Mouse (Mus musculus): ENCODE data around the gene Adcy1. TPM values are rescaled to one million over a fixed set of nuclear protein-coding genes. Genes with fewer than 3 reads are reported as not detected.

The Adcy1 gene
- polyA plus RNA-seq, 1 experiment from 2014 or later = 24.2 TPM

- H3K4me3 ChIP-seq (ENCODE audit: low read depth, low read length) = no peak overlapping the region
- 0 out of 2 replicates have a peak, but pooled peaks cover 5% of the 10 kb centered on the region for H3K36me3 ChIP-seq (ENCODE audit: control insufficient read depth, insufficient read depth, low read length)
- H3K27me3 ChIP-seq (ENCODE audit: control insufficient read depth, insufficient read depth, low read length) = no peaks in the 10 kb centered on the region
- H3K9me3 ChIP-seq (ENCODE audit: control insufficient read depth, low read length) = no peaks in the 10 kb centered on the region
- no peak overlapping the region for H3K4me2 ChIP-seq (ENCODE audit: low read depth, low read length)
- 74% methylated on average over 7 of the region's 7 CpGs for WGBS
- ATAC-seq (ENCODE audit: low read depth) = no peak
- no peaks in the 10 kb centered on the region for H3K4me1 ChIP-seq (ENCODE audit: control insufficient read depth, insufficient read depth, low read length)
- no peak overlapping the region for H3K9ac ChIP-seq (replicated peaks; ENCODE audit: low read depth, low read length)
- no peak overlapping the region for H3K27ac ChIP-seq (ENCODE audit: low read depth, low read length)
Measured at GRCm38 (mm10) chr11:7149471-7149870, 86.2 kb downstream of the Adcy1 start.

- Histone ChIP-seq H3K4me2 (ENCODE audit: low read depth, low read length) (no peak overlapping the region), H3K9me3 (ENCODE audit: control insufficient read depth, low read length) (no peaks in the 10 kb centered on the region), H3K4me1 (ENCODE audit: control insufficient read depth, insufficient read depth, low read length) (no peaks in the 10 kb centered on the region), H3K27me3 (ENCODE audit: control insufficient read depth, insufficient read depth, low read length) (no peaks in the 10 kb centered on the region), H3K36me3 (ENCODE audit: control insufficient read depth, insufficient read depth, low read length) (0 out of 2 replicates have a peak, but pooled peaks cover 5% of the 10 kb centered on the region), H3K4me3 (ENCODE audit: low read depth, low read length) (no peak overlapping the region), H3K27ac (ENCODE audit: low read depth, low read length) (no peak overlapping the region), H3K9ac (replicated peaks; ENCODE audit: low read depth, low read length) (no peak overlapping the region)
- 0 out of 2 replicates have a peak, but pooled peaks have one; percentile 34 for ATAC-seq (ENCODE audit: low read depth)
- 88% methylated on average over 8 of the region's 8 CpGs for WGBS
Measured at GRCm38 (mm10) chr11:7150511-7150910, 87.2 kb downstream of the Adcy1 start.

DNA sequence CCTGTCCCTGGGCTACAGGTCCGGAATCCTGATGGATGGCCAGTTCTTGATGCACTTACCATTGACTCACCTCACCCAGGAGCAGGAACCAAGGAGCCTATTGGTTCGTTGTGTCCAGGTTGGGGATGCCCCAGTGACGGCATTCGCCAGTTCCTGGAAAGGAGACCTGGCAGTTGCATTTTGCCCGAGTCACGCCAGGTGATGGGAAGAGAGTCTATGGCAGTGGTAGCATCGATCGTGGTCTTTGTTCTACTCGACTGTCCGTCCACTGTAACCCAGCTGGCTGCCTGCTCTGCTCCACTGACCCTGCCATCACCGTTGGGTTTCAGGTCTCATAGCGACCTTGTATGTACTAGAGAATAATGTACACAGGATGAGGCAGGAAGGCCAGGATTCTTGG lies 89.1 kb downstream of the Adcy1 start:
- H3K4me1 ChIP-seq (ENCODE audit: control insufficient read depth, insufficient read depth, low read length) = no peaks in the 10 kb centered on the region
- H3K36me3 ChIP-seq (ENCODE audit: control insufficient read depth, insufficient read depth, low read length) = 0 out of 2 replicates have a peak, but pooled peaks cover 5% of the 10 kb centered on the region
- H3K9ac ChIP-seq (replicated peaks; ENCODE audit: low read depth, low read length) = no peak overlapping the region
- WGBS = 94% methylated on average over 12 of the region's 12 CpGs
- no peaks in the 10 kb centered on the region for H3K9me3 ChIP-seq (ENCODE audit: control insufficient read depth, low read length)
- no peak for ATAC-seq (ENCODE audit: low read depth)
- no peak overlapping the region for H3K4me3 ChIP-seq (ENCODE audit: low read depth, low read length)
- no peaks in the 10 kb centered on the region for H3K27me3 ChIP-seq (ENCODE audit: control insufficient read depth, insufficient read depth, low read length)
- no peak overlapping the region for H3K27ac ChIP-seq (ENCODE audit: low read depth, low read length)
- no peak overlapping the region for H3K4me2 ChIP-seq (ENCODE audit: low read depth, low read length)

DNA sequence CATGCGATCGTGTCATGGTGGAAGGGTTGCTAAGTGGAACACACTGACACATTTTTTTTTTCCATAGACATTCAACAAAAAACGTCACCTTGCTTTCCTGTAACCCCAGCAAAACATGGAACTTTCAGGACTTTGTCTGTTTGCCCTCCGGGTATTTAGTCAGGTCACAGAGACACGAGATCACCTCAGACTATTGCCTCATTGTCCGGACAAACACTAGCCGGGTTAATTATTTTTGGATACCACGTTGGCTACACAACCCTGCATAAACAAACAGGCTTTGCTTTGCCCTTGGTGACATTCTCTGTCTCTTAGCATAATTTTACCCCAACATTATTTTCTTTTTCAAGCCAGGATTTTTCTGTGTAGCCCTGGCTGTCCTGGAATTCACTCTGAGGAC lies 89.8 kb downstream of the Adcy1 start:
- WGBS = 78% methylated on average over 8 of the region's 8 CpGs

DNA sequence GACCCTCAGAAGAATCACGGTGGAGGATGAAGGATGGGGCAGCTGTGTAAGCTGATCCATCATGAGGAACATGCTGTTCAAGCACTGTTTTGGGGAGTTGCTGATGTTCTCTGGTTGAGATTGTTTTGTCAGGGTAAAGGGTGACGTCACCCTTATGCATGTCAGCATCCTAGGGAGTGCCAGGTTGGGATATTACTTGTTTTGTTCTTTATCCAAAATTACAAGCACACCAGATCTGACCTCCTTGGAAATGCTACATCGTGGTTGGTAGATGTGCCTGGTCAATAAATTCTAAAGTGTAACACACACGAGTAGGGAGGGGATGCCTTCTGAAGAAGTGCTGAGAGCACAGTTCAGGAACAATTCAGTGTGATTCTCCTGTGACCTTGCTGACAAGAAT lies 93.1 kb downstream of the Adcy1 start:
- Histone ChIP-seq H3K4me2 (ENCODE audit: low read depth, low read length) (no peak overlapping the region), H3K27ac (ENCODE audit: low read depth, low read length) (no peak overlapping the region), H3K36me3 (ENCODE audit: control insufficient read depth, insufficient read depth, low read length) (0 out of 2 replicates have a peak, but pooled peaks cover 5% of the 10 kb centered on the region), H3K27me3 (ENCODE audit: control insufficient read depth, insufficient read depth, low read length) (no peaks in the 10 kb centered on the region), H3K9me3 (ENCODE audit: control insufficient read depth, low read length) (no peaks in the 10 kb centered on the region), H3K4me1 (ENCODE audit: control insufficient read depth, insufficient read depth, low read length) (peaks cover 3% of the 10 kb centered on the region; the same call in 1 of the 2 replicates), H3K4me3 (ENCODE audit: low read depth, low read length) (no peak overlapping the region), H3K9ac (replicated peaks; ENCODE audit: low read depth, low read length) (no peak overlapping the region)
- no peak for ATAC-seq (ENCODE audit: low read depth)
- 69% methylated on average over 4 of the region's 4 CpGs for WGBS

More for the DNA sequence above, 89.8 kb downstream of the Adcy1 start:
- no peaks in the 10 kb centered on the region for H3K27me3 ChIP-seq (ENCODE audit: control insufficient read depth, insufficient read depth, low read length)
- H3K27ac ChIP-seq (ENCODE audit: low read depth, low read length) = no peak overlapping the region
- no peak for ATAC-seq (ENCODE audit: low read depth)
- H3K4me1 ChIP-seq (ENCODE audit: control insufficient read depth, insufficient read depth, low read length) = no peaks in the 10 kb centered on the region
- H3K36me3 ChIP-seq (ENCODE audit: control insufficient read depth, insufficient read depth, low read length) = 0 out of 2 replicates have a peak, but pooled peaks cover 5% of the 10 kb centered on the region
- H3K4me3 ChIP-seq (ENCODE audit: low read depth, low read length) = no peak overlapping the region
- H3K9me3 ChIP-seq (ENCODE audit: control insufficient read depth, low read length) = no peaks in the 10 kb centered on the region
- no peak overlapping the region for H3K4me2 ChIP-seq (ENCODE audit: low read depth, low read length)
- H3K9ac ChIP-seq (replicated peaks; ENCODE audit: low read depth, low read length) = no peak overlapping the region

GRCm38 (mm10) chr11:7158196-7158595 lies 94.9 kb downstream of the Adcy1 start:
- WGBS = 94% methylated on average over 6 of the region's 6 CpGs
- no peak for ATAC-seq (ENCODE audit: low read depth)

DNA sequence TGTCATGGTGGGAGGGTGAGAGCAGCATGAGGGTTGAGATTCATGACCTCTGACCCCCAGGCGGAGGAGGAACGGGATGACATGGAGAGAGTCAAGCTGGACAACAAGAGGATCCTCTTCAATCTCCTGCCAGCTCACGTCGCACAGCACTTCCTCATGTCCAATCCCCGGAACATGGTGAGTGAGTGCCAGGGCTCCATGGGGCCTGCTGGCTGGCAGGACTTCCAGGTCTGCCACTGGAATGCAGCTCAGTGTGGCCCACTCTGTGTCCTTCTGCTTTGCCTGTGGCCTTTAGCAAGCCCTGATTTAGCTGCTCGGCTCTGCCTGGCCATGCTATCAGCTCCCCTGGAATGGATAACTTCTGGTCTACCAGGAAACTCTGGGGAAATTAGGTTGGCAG lies 96.9 kb downstream of the Adcy1 start:
- Histone ChIP-seq H3K4me2 (ENCODE audit: low read depth, low read length) (no peak overlapping the region), H3K9me3 (ENCODE audit: control insufficient read depth, low read length) (no peaks in the 10 kb centered on the region), H3K4me3 (ENCODE audit: low read depth, low read length) (no peak overlapping the region), H3K27ac (ENCODE audit: low read depth, low read length) (peak overlapping the region; percentile 34), H3K4me1 (ENCODE audit: control insufficient read depth, insufficient read depth, low read length) (peaks cover 3% of the 10 kb centered on the region; the same call in 1 of the 2 replicates), H3K27me3 (ENCODE audit: control insufficient read depth, insufficient read depth, low read length) (no peaks in the 10 kb centered on the region), H3K9ac (replicated peaks; ENCODE audit: low read depth, low read length) (no peak overlapping the region), H3K36me3 (ENCODE audit: control insufficient read depth, insufficient read depth, low read length) (no peaks in the 10 kb centered on the region)
- WGBS = 79% methylated on average over 6 of the region's 6 CpGs
- no peak for ATAC-seq (ENCODE audit: low read depth)

More at GRCm38 (mm10) chr11:7158196-7158595, 94.9 kb downstream of the Adcy1 start:
- Histone ChIP-seq H3K27ac (ENCODE audit: low read depth, low read length) (no peak overlapping the region), H3K36me3 (ENCODE audit: control insufficient read depth, insufficient read depth, low read length) (no peaks in the 10 kb centered on the region), H3K9me3 (ENCODE audit: control insufficient read depth, low read length) (no peaks in the 10 kb centered on the region), H3K4me2 (ENCODE audit: low read depth, low read length) (no peak overlapping the region), H3K27me3 (ENCODE audit: control insufficient read depth, insufficient read depth, low read length) (no peaks in the 10 kb centered on the region), H3K4me3 (ENCODE audit: low read depth, low read length) (no peak overlapping the region), H3K4me1 (ENCODE audit: control insufficient read depth, insufficient read depth, low read length) (peaks cover 3% of the 10 kb centered on the region; the same call in 1 of the 2 replicates), H3K9ac (replicated peaks; ENCODE audit: low read depth, low read length) (no peak overlapping the region)

DNA sequence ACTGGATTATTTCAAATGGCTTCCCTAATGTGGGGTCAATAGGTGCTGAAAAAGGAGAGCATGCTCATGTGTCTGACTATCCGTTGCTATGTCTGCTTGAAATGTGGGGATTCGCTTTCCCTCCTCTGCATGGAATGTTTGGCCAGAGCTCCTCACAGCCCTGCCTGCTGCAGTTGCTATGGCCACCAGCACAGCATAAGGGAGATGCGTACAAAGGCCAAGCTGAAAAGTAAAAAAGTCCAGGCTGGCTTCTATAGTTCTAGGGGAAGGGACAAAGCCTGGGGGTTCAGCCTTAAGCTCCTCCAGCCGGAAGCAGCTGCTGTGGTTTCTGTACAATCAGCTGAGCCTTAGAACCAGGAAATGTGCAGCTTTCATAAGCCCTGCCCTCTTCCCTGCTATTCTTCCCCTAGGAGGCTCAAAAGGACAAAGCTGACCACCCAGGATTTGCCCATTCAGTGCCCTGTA lies 97.4 kb downstream of the Adcy1 start:
- peak; percentile 50; the same call in 1 of the 2 replicates for ATAC-seq (ENCODE audit: low read depth)
- no peak overlapping the region for H3K4me2 ChIP-seq (ENCODE audit: low read depth, low read length)
- WGBS = 30% methylated on average over 4 of the region's 4 CpGs

DNA sequence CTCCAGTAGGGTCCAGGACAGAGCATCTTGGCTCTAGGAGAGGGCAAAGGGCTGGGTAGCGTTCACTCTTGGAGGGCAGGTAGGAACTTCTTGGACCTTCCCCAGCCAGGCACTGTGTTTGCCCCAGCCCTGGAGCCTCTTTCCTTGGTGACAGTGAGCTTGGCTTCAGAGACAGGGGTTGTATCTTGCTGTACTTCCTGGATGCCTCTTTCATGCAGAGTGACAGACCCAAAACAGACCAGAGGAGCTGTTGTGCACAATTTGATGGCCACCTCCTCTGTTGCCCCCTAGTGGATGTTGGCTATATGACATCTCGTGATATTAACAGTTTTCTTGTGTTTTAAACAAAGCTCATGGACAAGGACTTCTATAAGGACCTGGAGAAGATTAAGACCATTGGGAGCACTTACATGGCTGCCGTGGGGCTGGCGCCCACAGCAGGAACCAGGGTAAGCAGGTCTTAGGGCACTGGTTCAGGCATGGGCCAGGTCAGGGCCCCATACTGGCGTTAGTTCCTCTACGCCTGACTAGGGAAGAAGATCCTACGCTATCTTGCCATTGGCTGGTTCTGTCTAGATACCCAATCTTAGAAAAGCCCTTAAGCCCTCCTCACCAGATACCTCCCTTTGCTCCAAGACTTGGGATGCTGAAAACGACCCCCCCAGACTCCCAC lies 98.3 kb downstream of the Adcy1 start:
- no peak overlapping the region for H3K4me3 ChIP-seq (ENCODE audit: low read depth, low read length)
- no peaks in the 10 kb centered on the region; the same call in 1 of the 2 replicates for H3K36me3 ChIP-seq (ENCODE audit: control insufficient read depth, insufficient read depth, low read length)
- H3K27ac ChIP-seq (ENCODE audit: low read depth, low read length) = no peak overlapping the region; the same call in 1 of the 2 replicates
- no peak overlapping the region for H3K9ac ChIP-seq (replicated peaks; ENCODE audit: low read depth, low read length)
- no peaks in the 10 kb centered on the region for H3K27me3 ChIP-seq (ENCODE audit: control insufficient read depth, insufficient read depth, low read length)
- H3K4me2 ChIP-seq (ENCODE audit: low read depth, low read length) = no peak overlapping the region
- 80% methylated on average over 8 of the region's 8 CpGs for WGBS
- H3K9me3 ChIP-seq (ENCODE audit: control insufficient read depth, low read length) = no peaks in the 10 kb centered on the region
- H3K4me1 ChIP-seq (ENCODE audit: control insufficient read depth, insufficient read depth, low read length) = peaks cover 3% of the 10 kb centered on the region; the same call in 1 of the 2 replicates
- peak; percentile 36; the same call in 1 of the 2 replicates for ATAC-seq (ENCODE audit: low read depth)

More for the DNA sequence above, 97.4 kb downstream of the Adcy1 start:
- Histone ChIP-seq H3K27me3 (ENCODE audit: control insufficient read depth, insufficient read depth, low read length) (no peaks in the 10 kb centered on the region), H3K36me3 (ENCODE audit: control insufficient read depth, insufficient read depth, low read length) (no peaks in the 10 kb centered on the region), H3K9ac (replicated peaks; ENCODE audit: low read depth, low read length) (no peak overlapping the region), H3K27ac (ENCODE audit: low read depth, low read length) (peak overlapping the region; percentile 36; the same call in 1 of the 2 replicates), H3K4me3 (ENCODE audit: low read depth, low read length) (no peak overlapping the region), H3K4me1 (ENCODE audit: control insufficient read depth, insufficient read depth, low read length) (peaks cover 3% of the 10 kb centered on the region; the same call in 1 of the 2 replicates), H3K9me3 (ENCODE audit: control insufficient read depth, low read length) (no peaks in the 10 kb centered on the region)

All from neural tube, embryonic 14.5 days (tissue).